Mouse (Mus musculus): Measurements from ENCODE around the gene Alyref.
"Not testable (repeated sequence)": the region's sequence is repeated elsewhere in the genome, so short reads cannot be mapped to it uniquely, and the experiment has no call there.

- TF ChIP-seq CTCF (IDR thresholded peaks at IDR 0.05; ENCODE audit: control insufficient read depth, insufficient read depth, insufficient read length); MYOD1 (IDR thresholded peaks at IDR 0.05; ENCODE audit: control insufficient read depth, insufficient read length, low read depth): not testable (repeated sequence)
These were observed 15.2 kb downstream of the Alyref start for GRCm38 (mm10) chr11:120582982-120583293.
